Mouse (Mus musculus) embryonic facial prominence, embryonic 12.5 days (tissue): ENCODE results near the gene Lgals12. TPM values are rescaled to one million over a fixed set of nuclear protein-coding genes. Genes with fewer than 3 reads are reported as not detected.

Source experiments
- ATAC-seq: fragments of 200-750 bp; cut with Nextera tagmentation; 2 replicates; pipeline ENCODE4 v1.8.0; 2017; ENCODE audit not compliant: insufficient number of reproducible peaks, insufficient read depth, low FRiP score, low TSS enrichment
- H3K27ac ChIP-seq: fragments of 300-500 bp; sonication (generic); 2 replicates; pipeline ENCODE4 v1.5.1; 2016; ENCODE audit warnings: mild to moderate bottlenecking
- H3K27me3 ChIP-seq: fragments of 300-500 bp; sonication (generic); 2 replicates; pipeline ENCODE4 v1.6.1; 2016; ENCODE audit warnings: mild to moderate bottlenecking, moderate library complexity
- H3K36me3 ChIP-seq: fragments of 300-500 bp; sonication (generic); 2 replicates; pipeline ENCODE4 v1.6.1; 2016; ENCODE audit warnings: mild to moderate bottlenecking
- H3K4me1 ChIP-seq: fragments of 300-500 bp; sonication (generic); 2 replicates; pipeline ENCODE4 v1.6.1; 2016
- H3K4me2 ChIP-seq: fragments of 300-500 bp; sonication (generic); replicated peaks from 2 replicates; pipeline ENCODE4 v1.6.1; 2016; ENCODE audit warnings: mild to moderate bottlenecking, moderate library complexity
- H3K4me3 ChIP-seq: fragments of 300-500 bp; sonication (generic); 2 replicates; pipeline ENCODE4 v1.5.1; 2016; ENCODE audit warnings: mild to moderate bottlenecking
- H3K9ac ChIP-seq: fragments of 300-500 bp; sonication (generic); 2 replicates; pipeline ENCODE4 v1.6.1; 2016; ENCODE audit warnings: mild to moderate bottlenecking, moderate library complexity
- H3K9me3 ChIP-seq: fragments of 300-500 bp; sonication (generic); 2 replicates; pipeline ENCODE4 v1.6.1; 2016; ENCODE audit warnings: mild to moderate bottlenecking, moderate library complexity
- WGBS: fragments of 180-500 bp; shearing (Covaris S2); methylation state at CpG from one replicate; pipeline ENCODE4 v1.1.7; 2016; 5-methylcytosine and 5-hydroxymethylcytosine counted together
- polyA plus RNA-seq: library from polyadenylated mRNA; unstranded; fragments of >200 nt; fragmentation: Nextera tagmentation; extraction: Ambion mirVana; gene quantifications from 2 replicates; pipeline ENCODE4 v1.2.1, GENCODE M21; 2016

Gene Lgals12
- polyA plus RNA-seq, 1 experiment from 2014 or later, result 0.17 TPM

DNA sequence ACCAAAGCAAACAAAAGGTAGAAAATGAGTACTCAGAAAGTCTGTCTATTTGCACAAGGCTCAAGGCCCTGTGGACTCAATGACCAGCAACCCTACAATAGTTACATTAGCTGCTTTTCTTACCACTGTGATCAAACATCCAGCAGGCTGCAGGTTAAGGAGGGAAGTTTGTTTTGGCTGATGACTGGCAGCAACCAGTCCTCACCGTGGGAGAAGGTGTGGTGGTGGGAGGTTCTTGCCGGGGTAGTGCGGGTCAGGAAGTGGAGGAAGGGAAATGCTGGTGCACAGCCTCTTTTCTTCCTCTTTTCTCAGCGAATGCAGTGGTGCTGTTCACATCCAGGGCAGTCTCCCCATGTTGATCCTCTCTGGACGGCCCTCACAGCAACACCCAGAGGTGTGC, 26.0 kb downstream of the Lgals12 start:
- no peaks in the 10 kb centered on the region for H3K9me3 ChIP-seq
- 57% methylated on average over 5 of the region's 5 CpGs for WGBS
- H3K27ac ChIP-seq, result no peak overlapping the region
- H3K9ac ChIP-seq, result no peak overlapping the region
- ATAC-seq, result no peak
- no peak overlapping the region for H3K4me3 ChIP-seq
- H3K27me3 ChIP-seq, result no peaks in the 10 kb centered on the region
- H3K36me3 ChIP-seq, result no peaks in the 10 kb centered on the region
- no peak overlapping the region for H3K4me2 ChIP-seq
- no peaks in the 10 kb centered on the region for H3K4me1 ChIP-seq

DNA sequence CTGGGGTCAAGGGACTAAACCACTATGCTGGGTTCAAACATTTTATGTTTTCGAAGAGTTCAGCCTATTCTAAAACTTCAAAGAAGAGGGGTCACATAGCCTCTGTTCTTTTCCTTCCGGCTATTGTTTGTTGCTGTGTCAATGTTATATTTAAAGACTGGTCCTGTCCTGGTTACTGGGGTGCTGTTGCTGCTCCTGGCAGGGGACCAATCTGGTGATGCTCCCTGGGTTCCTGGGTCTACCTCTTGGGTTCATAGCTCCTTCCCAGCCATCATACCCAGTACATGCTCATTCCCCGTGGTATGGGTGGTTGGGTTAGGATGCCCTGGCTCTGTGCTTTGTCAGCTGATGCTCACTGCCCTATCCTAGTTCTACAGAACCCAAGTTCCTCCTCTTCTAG, 29.3 kb downstream of the Lgals12 start:
- no peak overlapping the region for H3K27ac ChIP-seq
- no peak overlapping the region for H3K4me3 ChIP-seq
- no peak for ATAC-seq
- H3K27me3 ChIP-seq, result no peaks in the 10 kb centered on the region
- H3K9me3 ChIP-seq, result no peaks in the 10 kb centered on the region
- 0 out of 2 replicates have a peak, but pooled peaks cover 2% of the 10 kb centered on the region for H3K36me3 ChIP-seq
- no peaks in the 10 kb centered on the region for H3K4me1 ChIP-seq
- H3K4me2 ChIP-seq, result no peak overlapping the region
- H3K9ac ChIP-seq, result no peak overlapping the region
- 83% methylated on average over 3 of the region's 3 CpGs for WGBS

DNA sequence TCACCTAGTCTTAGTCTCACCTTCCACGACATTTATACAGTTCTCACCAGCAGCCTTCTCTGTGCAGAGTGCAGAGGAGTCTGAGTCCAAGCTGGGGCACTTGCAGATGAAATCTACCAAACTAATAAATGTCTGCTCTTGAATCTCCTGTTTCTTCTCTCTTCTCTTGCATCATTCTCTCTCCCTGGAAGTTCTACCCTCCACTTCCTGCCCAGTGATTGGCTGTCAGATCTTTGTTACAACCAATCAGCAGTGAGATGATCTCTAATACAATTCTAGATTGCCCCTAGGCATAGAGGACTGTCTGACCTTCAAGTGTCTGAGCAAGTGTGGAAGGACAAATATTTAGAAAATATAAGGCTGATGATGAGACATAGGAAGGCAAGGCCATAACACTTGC, 30.8 kb downstream of the Lgals12 start:
- Histone ChIP-seq H3K9ac (no peak overlapping the region), H3K4me2 (no peak overlapping the region), H3K36me3 (0 out of 2 replicates have a peak, but pooled peaks cover 2% of the 10 kb centered on the region), H3K4me1 (no peaks in the 10 kb centered on the region), H3K27ac (no peak overlapping the region), H3K4me3 (no peak overlapping the region), H3K9me3 (no peaks in the 10 kb centered on the region), H3K27me3 (no peaks in the 10 kb centered on the region)
- ATAC-seq, result no peak
- WGBS, result 73% methylated on average over 1 of the region's 1 CpGs

DNA sequence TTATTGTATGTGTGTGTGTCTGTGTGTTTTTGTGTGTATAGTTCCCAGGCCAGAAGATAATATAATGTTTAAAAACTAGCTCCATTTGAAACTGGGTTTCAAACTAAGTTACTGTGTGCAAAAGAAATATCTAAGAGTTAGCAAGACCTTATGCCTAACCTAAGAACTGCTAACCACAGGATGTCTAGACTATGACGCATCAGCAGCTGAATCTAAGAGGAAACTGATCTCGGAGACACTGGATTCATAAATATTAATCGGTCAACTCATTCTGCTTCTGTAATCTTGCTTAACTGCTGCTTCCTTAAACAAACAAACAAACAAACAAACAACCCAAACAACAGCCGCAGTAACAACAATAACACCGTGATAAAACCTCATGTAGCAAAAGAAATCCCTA, 37.3 kb downstream of the Lgals12 start:
- H3K27ac ChIP-seq, result no peak overlapping the region
- H3K4me3 ChIP-seq, result no peak overlapping the region
- WGBS, result 83% methylated on average over 5 of the region's 5 CpGs
- no peak overlapping the region for H3K9ac ChIP-seq
- H3K36me3 ChIP-seq, result no peaks in the 10 kb centered on the region
- no peak for ATAC-seq
- H3K27me3 ChIP-seq, result no peaks in the 10 kb centered on the region
- H3K4me2 ChIP-seq, result no peak overlapping the region
- no peaks in the 10 kb centered on the region for H3K9me3 ChIP-seq
- peaks cover 17% of the 10 kb centered on the region for H3K4me1 ChIP-seq

DNA sequence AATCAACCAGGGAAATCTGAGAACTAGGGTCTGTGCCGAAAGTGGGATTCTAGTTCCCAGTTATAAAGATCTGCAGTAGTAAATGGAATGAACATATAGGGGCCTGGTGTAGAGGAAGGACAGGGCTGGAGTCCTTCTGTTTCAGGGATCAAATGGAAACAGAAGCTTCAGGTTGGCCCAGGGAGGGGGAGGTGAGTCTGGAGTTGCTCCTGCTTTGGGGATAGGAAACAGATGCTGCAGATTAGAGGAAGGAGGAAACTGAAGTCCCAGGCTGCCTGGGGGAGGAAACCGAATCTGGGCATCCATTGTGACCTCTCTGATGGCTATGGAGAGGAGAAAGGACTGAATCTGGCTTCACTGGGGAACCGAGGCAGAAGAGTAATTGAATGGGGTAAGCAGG, 38.6 kb downstream of the Lgals12 start:
- Histone ChIP-seq H3K36me3 (no peaks in the 10 kb centered on the region), H3K27me3 (no peaks in the 10 kb centered on the region), H3K4me3 (no peak overlapping the region), H3K27ac (peak overlapping the region; percentile 71), H3K4me2 (no peak overlapping the region), H3K4me1 (peaks cover 17% of the 10 kb centered on the region), H3K9ac (no peak overlapping the region), H3K9me3 (no peaks in the 10 kb centered on the region)
- no peak for ATAC-seq
- 5% methylated on average over 3 of the region's 3 CpGs for WGBS

DNA sequence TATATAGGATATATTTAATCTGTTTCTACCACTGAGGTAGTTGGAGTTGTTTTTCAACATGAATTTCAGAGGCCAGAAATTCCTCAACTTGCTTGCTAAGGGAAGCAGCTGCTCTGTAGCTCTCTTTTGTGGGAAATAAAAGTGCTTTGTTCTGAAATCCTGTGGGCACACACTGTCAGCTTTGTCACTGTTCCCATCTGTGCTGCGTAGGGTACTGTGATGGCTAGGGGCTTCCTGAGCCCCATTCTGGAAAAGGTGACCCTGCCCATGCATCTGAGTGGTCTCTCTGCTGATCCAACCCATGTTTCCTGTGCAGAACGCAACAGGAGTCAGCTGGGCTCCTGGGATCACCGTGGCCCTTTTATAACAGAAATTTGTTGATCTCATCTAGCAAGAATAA, 40.2 kb downstream of the Lgals12 start:
- Histone ChIP-seq H3K4me3 (no peak overlapping the region), H3K36me3 (no peaks in the 10 kb centered on the region), H3K9ac (no peak overlapping the region), H3K4me1 (peaks cover 20% of the 10 kb centered on the region), H3K4me2 (no peak overlapping the region), H3K9me3 (no peaks in the 10 kb centered on the region), H3K27me3 (no peaks in the 10 kb centered on the region), H3K27ac (no peak overlapping the region)
- no peak for ATAC-seq
- 37% methylated on average over 3 of the region's 3 CpGs for WGBS

DNA sequence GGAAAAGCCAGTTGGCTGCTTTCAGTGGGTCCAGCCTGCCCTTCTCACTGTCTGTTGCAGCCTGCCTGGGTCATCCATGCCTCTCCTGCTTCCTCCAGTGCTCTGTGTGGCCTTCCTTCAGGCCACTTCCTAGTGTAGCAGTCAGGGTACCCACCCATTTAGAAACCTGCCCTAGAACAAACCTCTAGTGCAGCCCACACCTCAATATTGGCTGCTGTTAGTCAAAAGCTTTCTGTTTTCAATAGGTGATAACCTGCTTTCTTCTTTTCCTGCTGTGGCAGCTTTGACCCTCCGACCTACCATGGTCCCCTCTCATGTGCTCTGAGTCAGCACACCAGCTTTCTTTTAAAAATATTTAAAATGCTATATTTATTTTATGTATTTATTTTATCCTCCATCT, 42.5 kb downstream of the Lgals12 start:
- H3K4me3 ChIP-seq, result no peak overlapping the region
- no peak overlapping the region for H3K27ac ChIP-seq
- no peaks in the 10 kb centered on the region for H3K9me3 ChIP-seq
- H3K4me1 ChIP-seq, result peaks cover 26% of the 10 kb centered on the region
- no peaks in the 10 kb centered on the region for H3K36me3 ChIP-seq
- H3K4me2 ChIP-seq, result no peak overlapping the region
- no peak for ATAC-seq
- no peaks in the 10 kb centered on the region for H3K27me3 ChIP-seq
- no peak overlapping the region for H3K9ac ChIP-seq
- 79% methylated on average over 1 of the region's 1 CpGs for WGBS

DNA sequence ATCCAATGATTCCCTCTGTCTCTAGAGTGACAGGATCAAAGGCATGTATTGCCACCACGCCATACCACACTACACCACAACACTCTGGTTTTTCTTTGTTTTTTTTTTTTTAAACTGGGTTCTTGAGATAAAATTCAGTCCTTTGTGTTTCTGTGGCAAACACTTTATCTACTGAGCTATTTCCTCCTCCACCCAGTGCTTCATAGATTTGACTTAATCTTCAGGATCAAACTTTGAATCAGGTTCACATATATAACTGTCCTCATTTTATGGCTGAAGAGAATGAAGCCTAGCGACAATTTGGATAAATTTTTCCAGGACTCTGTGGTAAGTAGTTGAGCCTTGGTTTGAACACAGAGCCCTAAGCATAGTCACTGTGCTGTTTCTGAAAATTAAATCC, 43.3 kb downstream of the Lgals12 start:
- no peak overlapping the region for H3K4me2 ChIP-seq
- no peak for ATAC-seq

DNA sequence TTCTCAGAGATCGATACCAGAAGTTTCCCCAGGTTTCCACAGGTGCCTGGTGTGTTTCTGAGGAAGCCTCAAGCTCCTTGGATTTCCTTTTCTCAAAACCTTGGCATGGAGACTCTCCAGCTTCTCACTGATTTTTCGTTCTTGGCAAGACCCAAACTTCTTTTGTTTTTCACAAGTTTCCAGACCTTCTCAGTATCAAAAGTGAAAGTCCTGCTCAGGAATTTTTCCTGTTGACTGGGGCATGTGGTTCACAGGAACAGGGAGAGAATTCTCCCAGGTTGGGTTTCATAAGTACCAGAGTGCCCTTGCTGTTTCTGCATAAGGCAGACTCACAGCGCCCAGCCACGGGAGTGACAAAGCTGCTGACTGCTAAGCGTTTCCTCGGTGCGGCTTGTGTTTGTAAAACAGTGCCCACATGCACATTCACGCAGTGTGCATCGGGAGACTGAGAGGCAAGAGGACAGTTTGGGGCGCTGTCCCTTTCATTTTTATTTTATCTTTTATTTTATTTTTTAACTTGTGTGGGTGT, 44.3 kb downstream of the Lgals12 start:
- Histone ChIP-seq H3K9ac (no peak overlapping the region), H3K27ac (no peak overlapping the region), H3K9me3 (no peaks in the 10 kb centered on the region), H3K4me2 (no peak overlapping the region), H3K27me3 (no peaks in the 10 kb centered on the region), H3K4me1 (peaks cover 23% of the 10 kb centered on the region; the same call in 1 of the 2 replicates), H3K4me3 (no peak overlapping the region), H3K36me3 (no peaks in the 10 kb centered on the region)
- 72% methylated on average over 10 of the region's 10 CpGs for WGBS
- ATAC-seq, result no peak

More for the DNA sequence above, 43.3 kb downstream of the Lgals12 start:
- WGBS, result 73% methylated on average over 2 of the region's 2 CpGs
- H3K4me3 ChIP-seq, result no peak overlapping the region
- H3K4me1 ChIP-seq, result peaks cover 25% of the 10 kb centered on the region
- H3K9ac ChIP-seq, result no peak overlapping the region
- no peaks in the 10 kb centered on the region for H3K9me3 ChIP-seq
- no peak overlapping the region for H3K27ac ChIP-seq
- H3K36me3 ChIP-seq, result no peaks in the 10 kb centered on the region
- H3K27me3 ChIP-seq, result no peaks in the 10 kb centered on the region

DNA sequence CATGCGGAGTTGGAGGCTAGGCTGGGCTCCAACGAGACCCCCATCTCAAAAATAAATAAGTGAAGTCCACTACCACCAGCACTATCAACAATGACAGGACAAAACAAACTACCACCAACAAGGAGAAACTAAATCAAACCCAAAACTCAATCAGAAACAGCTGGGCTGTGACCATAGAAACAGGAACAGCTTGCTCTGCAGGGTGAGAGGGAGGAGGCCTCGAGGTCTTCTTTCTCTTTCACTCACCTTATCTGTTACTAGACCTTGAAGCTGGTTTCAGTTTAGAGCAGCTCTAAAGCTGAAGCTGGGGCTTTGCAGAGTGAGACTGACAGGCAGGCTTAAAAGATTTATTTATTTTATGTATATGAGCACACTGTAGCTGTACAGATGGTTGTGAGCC, 45.5 kb downstream of the Lgals12 start:
- H3K27ac ChIP-seq, result no peak overlapping the region
- 56% methylated on average over 3 of the region's 3 CpGs for WGBS
- no peak overlapping the region for H3K9ac ChIP-seq
- H3K4me2 ChIP-seq, result no peak overlapping the region
- H3K4me3 ChIP-seq, result no peak overlapping the region
- peaks cover 20% of the 10 kb centered on the region; the same call in 1 of the 2 replicates for H3K4me1 ChIP-seq
- no peaks in the 10 kb centered on the region for H3K9me3 ChIP-seq
- H3K27me3 ChIP-seq, result no peaks in the 10 kb centered on the region
- no peaks in the 10 kb centered on the region for H3K36me3 ChIP-seq
- no peak for ATAC-seq

DNA sequence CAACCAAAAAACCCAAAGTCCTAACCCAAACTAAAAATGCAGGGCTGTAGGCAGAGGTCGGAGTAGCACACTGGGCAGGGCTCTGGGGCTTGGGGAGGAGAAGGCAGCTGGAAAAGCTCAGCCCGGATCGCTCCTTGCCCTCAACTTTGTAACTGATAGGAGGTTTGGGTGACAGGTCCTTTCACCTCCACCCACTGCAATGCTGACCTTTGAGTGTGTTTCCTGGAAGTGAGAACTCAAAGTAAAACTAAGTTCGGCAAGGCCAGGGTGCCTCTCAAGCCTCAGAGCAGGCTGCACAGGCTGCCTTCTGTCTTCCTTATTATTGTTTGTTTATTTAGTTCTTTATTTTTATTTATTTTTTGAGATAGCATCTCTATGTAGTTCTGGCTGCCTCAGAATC, 47.0 kb downstream of the Lgals12 start:
- Histone ChIP-seq H3K36me3 (no peaks in the 10 kb centered on the region), H3K4me2 (no peak overlapping the region), H3K4me1 (peaks cover 20% of the 10 kb centered on the region; the same call in 1 of the 2 replicates), H3K9ac (no peak overlapping the region), H3K4me3 (no peak overlapping the region), H3K27me3 (no peaks in the 10 kb centered on the region), H3K9me3 (no peaks in the 10 kb centered on the region), H3K27ac (no peak overlapping the region)
- ATAC-seq, result no peak
- WGBS, result 58% methylated on average over 4 of the region's 4 CpGs

DNA sequence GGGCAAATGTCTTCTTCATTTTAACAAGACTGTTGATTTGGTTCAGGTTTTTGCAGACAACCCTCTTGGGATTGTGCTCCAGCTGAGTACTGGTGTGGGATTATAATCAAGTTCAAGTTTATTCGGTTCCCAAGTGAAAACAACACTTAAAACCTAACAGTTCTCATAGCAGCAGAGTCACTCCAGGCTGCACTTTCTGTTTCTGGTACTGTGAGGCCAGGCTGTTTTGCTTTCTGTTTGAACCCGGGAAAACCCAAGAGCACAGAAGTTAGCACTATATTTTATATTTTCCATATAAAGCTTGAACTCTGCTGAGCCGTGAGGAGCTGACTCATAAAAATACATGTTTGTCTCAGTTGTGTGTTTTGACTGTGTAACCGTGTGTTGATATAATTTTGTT, 48.3 kb downstream of the Lgals12 start:
- Histone ChIP-seq H3K4me2 (peak overlapping the region; percentile 75; the same call in 1 of the 2 replicates), H3K4me1 (peaks cover 20% of the 10 kb centered on the region; the same call in 1 of the 2 replicates), H3K36me3 (no peaks in the 10 kb centered on the region), H3K4me3 (0 out of 2 replicates have a peak overlapping the region, but pooled peaks have one; percentile 44), H3K9ac (no peak overlapping the region), H3K27ac (no peak overlapping the region), H3K27me3 (no peaks in the 10 kb centered on the region), H3K9me3 (no peaks in the 10 kb centered on the region)
- ATAC-seq, result no peak
- 70% methylated on average over 4 of the region's 4 CpGs for WGBS
